Mouse (Mus musculus): ENCODE data around the gene Ell3. TPM values are rescaled to one million over a fixed set of nuclear protein-coding genes. Genes with fewer than 3 reads are reported as not detected.

Gene Ell3
- polyA plus RNA-seq, 1 experiment from 2014 or later = 2.2 TPM

GRCm38 (mm10) chr2:121414139-121414685 is 29.9 kb downstream of the Ell3 start:
- Histone ChIP-seq H3K9ac (peak overlapping the region; percentile 90), H3K4me1 (peaks cover 31% of the 10 kb centered on the region), H3K9me3 (no peaks in the 10 kb centered on the region), H3K4me2 (peak overlapping the region; percentile 66), H3K27ac (peak overlapping the region; percentile 95), H3K27me3 (replicated peaks) (no peaks in the 10 kb centered on the region), H3K36me3 (replicated peaks) (no peaks in the 10 kb centered on the region; the same call in 1 of the 2 replicates), H3K4me3 (peak overlapping the region; percentile 90)
- ATAC-seq (replicated peaks) = peak; percentile 64
- 0% methylated on average over 32 of the region's 32 CpGs for WGBS

GRCm38 (mm10) chr2:121413387-121414042 is 30.6 kb downstream of the Ell3 start, which contains the start of the genes Pdia3 and Catsper2:
Gene Pdia3 (plus strand): TSS chr2:121413775.
Gene Catsper2 (minus strand): TSS chr2:121413792.
- no peaks in the 10 kb centered on the region for H3K27me3 ChIP-seq (replicated peaks)
- under 1% methylated on average over 65 of the region's 68 CpGs for WGBS
- H3K4me1 ChIP-seq = peaks cover 31% of the 10 kb centered on the region
- no peaks in the 10 kb centered on the region; the same call in 1 of the 2 replicates for H3K36me3 ChIP-seq (replicated peaks)
- peak within 1 kb of the TSS; percentile 66 for H3K4me2 ChIP-seq
- no peaks in the 10 kb centered on the region for H3K9me3 ChIP-seq
- H3K4me3 ChIP-seq = peak within 1 kb of the TSS; percentile 90
- peak within 1 kb of the TSS; percentile 95 for H3K27ac ChIP-seq
- peak; percentile 99 for ATAC-seq (replicated peaks)
- peak within 1 kb of the TSS; percentile 90 for H3K9ac ChIP-seq

DNA sequence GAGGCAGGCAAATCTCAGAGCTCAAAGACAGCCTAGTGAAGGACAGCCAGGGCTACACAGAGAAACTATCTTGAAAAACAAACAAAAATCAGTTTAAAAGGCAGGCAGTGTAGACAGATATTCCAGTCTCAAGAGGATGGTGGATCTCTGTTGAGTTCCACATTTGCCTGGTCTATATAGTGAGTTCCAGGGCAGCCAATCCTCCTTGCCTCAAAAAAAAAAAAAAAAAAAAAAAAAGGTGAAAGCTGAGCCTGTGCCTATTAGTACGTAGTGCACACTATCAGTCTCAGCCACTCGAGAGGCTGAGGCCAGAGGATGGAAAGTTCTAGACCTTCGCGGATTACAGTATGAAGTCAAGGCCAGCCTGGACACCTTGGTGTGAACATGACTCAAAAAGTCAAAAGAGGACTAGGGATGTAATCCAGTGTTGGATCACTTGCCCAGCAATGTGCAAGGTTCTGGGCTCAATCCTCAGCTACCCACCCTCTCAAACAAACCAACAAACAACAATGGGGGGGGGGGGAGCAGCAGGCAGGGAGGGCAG is 31.2 kb downstream of the Ell3 start:
- H3K4me2 ChIP-seq = peak overlapping the region; percentile 62
- WGBS = 20% methylated on average over 4 of the region's 4 CpGs
- H3K4me3 ChIP-seq = peak overlapping the region; percentile 90
- H3K27me3 ChIP-seq (replicated peaks) = no peaks in the 10 kb centered on the region
- peak overlapping the region; percentile 95 for H3K27ac ChIP-seq
- peak overlapping the region; percentile 59 for H3K9ac ChIP-seq
- peak; percentile 37 for ATAC-seq (replicated peaks)
- no peaks in the 10 kb centered on the region for H3K36me3 ChIP-seq (replicated peaks)
- peaks cover 31% of the 10 kb centered on the region for H3K4me1 ChIP-seq
- no peaks in the 10 kb centered on the region for H3K9me3 ChIP-seq

DNA sequence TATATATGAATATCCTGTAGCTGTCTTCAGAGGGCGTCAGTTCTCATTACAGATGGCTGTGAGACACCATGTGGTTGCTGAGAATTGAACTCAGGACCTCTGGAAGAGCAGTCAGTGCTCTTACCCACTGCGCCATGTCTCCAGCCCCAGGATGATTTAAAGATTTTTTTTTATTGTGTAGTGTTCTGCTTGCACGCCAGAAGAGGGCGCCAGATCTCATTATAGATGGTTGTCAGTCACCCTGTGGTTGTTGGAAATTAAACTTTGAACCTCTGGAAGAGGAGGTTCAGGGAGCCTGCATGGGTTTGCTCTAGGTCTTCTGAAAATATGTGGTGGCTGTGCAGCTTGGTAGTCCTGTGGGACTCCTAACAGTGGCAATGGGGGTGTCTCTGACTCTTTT is 35.9 kb downstream of the Ell3 start:
- no peak overlapping the region for H3K9ac ChIP-seq
- no peak overlapping the region for H3K4me2 ChIP-seq
- no peak overlapping the region for H3K4me3 ChIP-seq
- H3K4me1 ChIP-seq = peaks cover 9% of the 10 kb centered on the region
- 35% methylated on average over 4 of the region's 4 CpGs for WGBS
- no peaks in the 10 kb centered on the region for H3K36me3 ChIP-seq (replicated peaks)
- no peak for ATAC-seq (replicated peaks)
- H3K9me3 ChIP-seq = no peaks in the 10 kb centered on the region
- no peak overlapping the region for H3K27ac ChIP-seq
- no peaks in the 10 kb centered on the region for H3K27me3 ChIP-seq (replicated peaks)

DNA sequence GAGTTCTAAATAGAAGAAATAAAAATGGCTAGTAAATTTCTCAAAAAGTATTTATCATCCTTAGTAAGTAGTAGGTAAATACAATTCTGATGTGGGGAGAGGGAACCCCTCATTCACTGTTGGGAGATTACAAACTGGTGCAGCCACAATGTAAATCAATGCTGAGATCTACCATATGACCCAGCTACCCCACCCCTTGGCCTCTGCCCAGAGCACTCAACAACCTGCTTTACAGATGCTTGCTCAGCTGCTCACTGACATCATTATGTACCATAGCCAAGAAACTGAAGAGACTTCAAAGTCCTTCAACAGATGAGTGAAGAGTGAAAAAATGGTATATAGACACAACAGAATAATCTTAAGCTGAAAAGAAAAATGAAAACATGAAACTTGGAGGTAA is 40.8 kb downstream of the Ell3 start:
- H3K4me1 ChIP-seq = no peaks in the 10 kb centered on the region
- H3K27me3 ChIP-seq (replicated peaks) = no peaks in the 10 kb centered on the region
- H3K4me3 ChIP-seq = no peak overlapping the region
- no peak overlapping the region for H3K4me2 ChIP-seq
- H3K9me3 ChIP-seq = no peaks in the 10 kb centered on the region
- no peak for ATAC-seq (replicated peaks)
- no peak overlapping the region for H3K27ac ChIP-seq
- H3K9ac ChIP-seq = no peak overlapping the region
- no peaks in the 10 kb centered on the region for H3K36me3 ChIP-seq (replicated peaks)

GRCm38 (mm10) chr2:121396624-121397023 is 47.5 kb downstream of the Ell3 start:
- Histone ChIP-seq H3K4me2 (no peak overlapping the region), H3K9me3 (no peaks in the 10 kb centered on the region), H3K4me3 (no peak overlapping the region), H3K36me3 (replicated peaks) (no peaks in the 10 kb centered on the region), H3K27ac (no peak overlapping the region), H3K9ac (no peak overlapping the region), H3K4me1 (no peaks in the 10 kb centered on the region), H3K27me3 (replicated peaks) (no peaks in the 10 kb centered on the region)
- WGBS = 15% methylated on average over 8 of the region's 8 CpGs
- ATAC-seq (replicated peaks) = no peak

Small RNA genes lying within 50 kb of the gene (microRNA-seq; reads per million reads assigned to microRNA genes)
- not detected for gene Gm22953

Other genes with a start within 250 kb of the Ell3 start
- 186 and 214 TPM in 2 replicates for gene Trp53bp1, start 172.9 kb downstream of the Ell3 start, polyA plus RNA-seq (2015; fragmentation: Nextera tagmentation; extraction: Ambion mirVana)
- 22.5 and 27.1 TPM in 2 replicates for gene Map1a, start 154.7 kb downstream of the Ell3 start, polyA plus RNA-seq (2015; fragmentation: Nextera tagmentation; extraction: Ambion mirVana)
- 20.6 and 21.6 TPM in 2 replicates for gene Ppip5k1, start 88.9 kb downstream of the Ell3 start, polyA plus RNA-seq (2015; fragmentation: Nextera tagmentation; extraction: Ambion mirVana)
- gene Ckmt1, start 86.6 kb downstream of the Ell3 start, polyA plus RNA-seq (2015; fragmentation: Nextera tagmentation; extraction: Ambion mirVana) = 70.6 and 75.6 TPM in 2 replicates
- gene Strc, start 57.1 kb downstream of the Ell3 start, polyA plus RNA-seq (2015; fragmentation: Nextera tagmentation; extraction: Ambion mirVana) = not detected in 2 replicates
- 351 and 354 TPM in 2 replicates for gene Pdia3, start 30.5 kb downstream of the Ell3 start, polyA plus RNA-seq (2015; fragmentation: Nextera tagmentation; extraction: Ambion mirVana)
- gene Catsper2, start 30.5 kb downstream of the Ell3 start, polyA plus RNA-seq (2015; fragmentation: Nextera tagmentation; extraction: Ambion mirVana) = 5.9 and 7.0 TPM in 2 replicates
- 267 and 285 TPM in 2 replicates for gene Serf2, start 4.9 kb upstream of the Ell3 start, polyA plus RNA-seq (2015; fragmentation: Nextera tagmentation; extraction: Ambion mirVana)
- gene Hypk, start 9.0 kb upstream of the Ell3 start, polyA plus RNA-seq (2015; fragmentation: Nextera tagmentation; extraction: Ambion mirVana) = 106 and 112 TPM in 2 replicates
- 2.2 and 2.4 TPM in 2 replicates for gene Serinc4, start 12.5 kb upstream of the Ell3 start, polyA plus RNA-seq (2015; fragmentation: Nextera tagmentation; extraction: Ambion mirVana)
- 77.3 and 77.5 TPM in 2 replicates for gene Mfap1b, start 29.8 kb upstream of the Ell3 start, polyA plus RNA-seq (2015; fragmentation: Nextera tagmentation; extraction: Ambion mirVana)
- gene Mfap1a, start 62.4 kb upstream of the Ell3 start, polyA plus RNA-seq (2015; fragmentation: Nextera tagmentation; extraction: Ambion mirVana) = 33.1 and 33.6 TPM in 2 replicates
- 4.5 and 4.8 TPM in 2 replicates for gene Wdr76, start 62.4 kb upstream of the Ell3 start, polyA plus RNA-seq (2015; fragmentation: Nextera tagmentation; extraction: Ambion mirVana)